9 mouse cellular contexts compared by ENCODE assay signal in the genomic region with DNA sequence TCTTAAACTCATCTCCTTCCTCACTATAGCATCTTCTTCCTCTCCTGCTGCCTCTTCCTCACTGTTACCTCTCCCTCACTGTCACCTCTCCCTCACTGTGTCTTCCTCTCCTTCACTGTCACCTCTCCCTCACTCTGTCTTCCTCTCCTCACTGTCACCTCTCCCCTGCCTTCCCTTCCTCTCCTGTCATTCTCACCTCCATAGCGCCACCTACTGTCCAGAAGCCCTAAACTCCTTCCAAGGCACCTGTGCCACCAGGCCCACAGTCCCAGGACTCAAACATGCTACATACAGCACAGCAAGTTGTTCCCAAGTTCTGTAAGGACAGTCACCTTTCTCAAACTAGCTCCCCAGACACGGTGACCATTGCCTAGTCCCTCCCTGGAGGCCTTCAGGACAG. TPM values are rescaled to one million over a fixed set of nuclear protein-coding genes. Genes with fewer than 3 reads are reported as not detected.
A peak's percentile ranks its signal among the peaks of the same experiment; 100 is the strongest.
DNase-seq lines count a peak whose midpoint lies in the region; ATAC-seq and TF ChIP-seq lines count a peak whose summit lies in the region.
"Had no signal": no experiment of that assay in that cellular context is flagged by ENCODE, and none has a peak within 500 bp of the region (broad histone marks: within the 10 kb centered on the region; RNA-seq: fewer than 3 reads in every experiment).

No protein-coding gene starts in this region.

- WGBS in heart, adult 2 months: 8% methylated on average over 2 of the region's 2 CpGs
- 3% methylated on average over 2 of the region's 2 CpGs for WGBS in kidney, postnatal 0 days
- 3% methylated on average over 2 of the region's 2 CpGs for WGBS in liver, embryonic 14.5 days (ENCODE audit: insufficient replicate concordance)
- WGBS in thymus, adult 2 months: 13% methylated on average over 2 of the region's 2 CpGs

- intact Hi-C loops in heart, adult 2 months (cut with DNase I): loop anchor here (1.0 to 2.0 kb wide), 3 partner anchors 50 to 147 kb away; no protein-coding TSS in a partner anchor

- H3K4me3 ChIP-seq in C2C12 (ENCODE audit: insufficient read depth, poor library complexity, severe bottlenecking): no peak overlapping the region
- H3K4me3 ChIP-seq in heart, adult 2 months: no peak overlapping the region
- H3K4me3 ChIP-seq in kidney, postnatal 0 days (replicated peaks; ENCODE audit: low read depth, low read length): no peak overlapping the region
- no peak overlapping the region for H3K4me3 ChIP-seq in liver, embryonic 14.5 days (ENCODE audit: insufficient read depth in 1 of 2, low read depth in 2 of 2, low read length in 2 of 2)
- no peak overlapping the region for H3K4me3 ChIP-seq in thymus, adult 2 months (ENCODE audit: control insufficient read depth, insufficient read depth, low read length)
- H3K4me3 ChIP-seq: heart, embryonic 13.5 days had no signal

- H3K36me3 ChIP-seq in C2C12 (ENCODE audit: control insufficient read depth, insufficient read depth): no peaks in the 10 kb centered on the region
- H3K36me3 ChIP-seq in heart, adult 2 months (ENCODE audit: control insufficient read depth, insufficient read depth, low read length): no peaks in the 10 kb centered on the region
- H3K36me3 ChIP-seq in kidney, postnatal 0 days (ENCODE audit: insufficient read depth, low read length): no peaks in the 10 kb centered on the region
- no peaks in the 10 kb centered on the region for H3K36me3 ChIP-seq in liver, embryonic 14.5 days (replicated peaks; ENCODE audit: control insufficient read depth, insufficient read depth, low read depth)
- no peaks in the 10 kb centered on the region for H3K36me3 ChIP-seq in thymus, adult 2 months (ENCODE audit: control insufficient read depth, insufficient read depth, low read length)
- H3K36me3 ChIP-seq: heart, embryonic 13.5 days had no signal

- H3K4me2 ChIP-seq in kidney, postnatal 0 days (ENCODE audit: low read length): no peak overlapping the region
- no peak overlapping the region for H3K4me2 ChIP-seq in liver, embryonic 14.5 days (ENCODE audit: low read depth)
- H3K4me2 ChIP-seq: heart, embryonic 13.5 days had no signal

- DNase-seq in ZHBTc4 (ENCODE audit: low read depth, low spot score): peak; percentile 82
- peak; percentile 81 to 85 for DNase-seq in cerebellum, postnatal 36 days
- peak; percentile 65 to 78 for DNase-seq in heart, adult 2 months
- DNase-seq in kidney, postnatal 0 days (ENCODE audit: low spot score): peak; percentile 84
- peak; percentile 42 to 51 (median 49) for DNase-seq in liver, embryonic 14.5 days (ENCODE audit: low read depth in 3 of 3, low spot score in 3 of 3)
- peak; percentile 42 for DNase-seq in ovary, adult 18-20 months (ENCODE audit: low spot score)
- DNase-seq in thymus, adult 2 months: peak; percentile 85

- H3K79me2 ChIP-seq in C2C12 (ENCODE audit: control insufficient read depth, insufficient read depth): no peaks in the 10 kb centered on the region
- no peaks in the 10 kb centered on the region for H3K79me2 ChIP-seq in heart, adult 2 months (replicated peaks; ENCODE audit: control insufficient read depth, insufficient read depth, low read length)

- no peaks in the 10 kb centered on the region for H3K79me3 ChIP-seq in C2C12 (ENCODE audit: low read depth)

- peak; percentile 62; the same call in 1 of the 2 replicates for TF ChIP-seq EP300 in heart, adult 2 months (IDR thresholded peaks at IDR 0.05; ENCODE audit: insufficient read depth, low read depth, low read length)
- no peak for TF ChIP-seq EP300 in liver, embryonic 14.5 days (IDR thresholded peaks at IDR 0.05; ENCODE audit: low read depth)

- TF ChIP-seq POLR2A in heart, adult 2 months (IDR thresholded peaks at IDR 0.05; ENCODE audit: insufficient read depth, low read depth, low read length): no peak
- TF ChIP-seq POLR2A in thymus, adult 2 months (IDR thresholded peaks at IDR 0.05; ENCODE audit: control insufficient read depth, extremely low read depth, insufficient read depth, low read length, poor library complexity): no peak

- no peak overlapping the region for H3K9ac ChIP-seq in heart, adult 2 months (ENCODE audit: low read depth, low read length)
- no peak overlapping the region for H3K9ac ChIP-seq in kidney, postnatal 0 days (ENCODE audit: low read depth, low read length)
- H3K9ac ChIP-seq in liver, embryonic 14.5 days (replicated peaks): no peak overlapping the region

- ATAC-seq in kidney, postnatal 0 days (replicated peaks; ENCODE audit: low FRiP score, low read depth): no peak
- no peak for ATAC-seq in liver, embryonic 14.5 days (ENCODE audit: insufficient read depth)

- TF ChIP-seq CTCF in C2C12 (IDR thresholded peaks at IDR 0.05; ENCODE audit: control insufficient read depth, insufficient read depth, insufficient read length): peak; percentile 48
- peak; percentile 80 for TF ChIP-seq CTCF in heart, adult 2 months (IDR thresholded peaks at IDR 0.05)
- peak; percentile 91 for TF ChIP-seq CTCF in kidney, postnatal 0 days (IDR thresholded peaks at IDR 0.05; ENCODE audit: low read depth)
- peak; percentile 92 for TF ChIP-seq CTCF in liver, embryonic 14.5 days (IDR thresholded peaks at IDR 0.05; ENCODE audit: low read depth)
- peak; percentile 74; the same call in 1 of the 2 replicates for TF ChIP-seq CTCF in thymus, adult 2 months (IDR thresholded peaks at IDR 0.05; ENCODE audit: borderline replicate concordance, control insufficient read depth, extremely low read depth, insufficient read depth, low read length, poor library complexity)

- H3K27ac ChIP-seq in heart, adult 2 months: no peak overlapping the region
- H3K27ac ChIP-seq in kidney, postnatal 0 days: no peak overlapping the region
- H3K27ac ChIP-seq in liver, embryonic 14.5 days: no peak overlapping the region
- no peak overlapping the region for H3K27ac ChIP-seq in thymus, adult 2 months (ENCODE audit: control insufficient read depth, insufficient read depth, low read length)
- H3K27ac ChIP-seq: heart, embryonic 13.5 days had no signal

- H3K27me3 ChIP-seq in C2C12 (ENCODE audit: control insufficient read depth, insufficient read depth, insufficient read length): peaks cover 13% of the 10 kb centered on the region
- no peaks in the 10 kb centered on the region for H3K27me3 ChIP-seq in heart, adult 2 months (ENCODE audit: control insufficient read depth, insufficient read depth, low read length)
- no peaks in the 10 kb centered on the region for H3K27me3 ChIP-seq in kidney, postnatal 0 days (ENCODE audit: insufficient read depth, low read length)
- no peaks in the 10 kb centered on the region for H3K27me3 ChIP-seq in liver, embryonic 14.5 days (ENCODE audit: control insufficient read depth, insufficient read depth, low read length)
- H3K27me3 ChIP-seq in thymus, adult 2 months (ENCODE audit: control insufficient read depth, insufficient read depth, low read length): no peaks in the 10 kb centered on the region
- H3K27me3 ChIP-seq: heart, embryonic 13.5 days had no signal

- H3ac ChIP-seq in C2C12 (ENCODE audit: control insufficient read depth, insufficient read length, low read depth): no peak overlapping the region

- no peaks in the 10 kb centered on the region for H3K4me1 ChIP-seq in heart, adult 2 months (ENCODE audit: control insufficient read depth, insufficient read depth, low read length)
- H3K4me1 ChIP-seq in kidney, postnatal 0 days (replicated peaks; ENCODE audit: insufficient read depth, low read length): no peaks in the 10 kb centered on the region
- no peaks in the 10 kb centered on the region for H3K4me1 ChIP-seq in liver, embryonic 14.5 days (replicated peaks; ENCODE audit: control insufficient read depth in 2 of 2, insufficient read depth in 2 of 2, low read length in 1 of 2)
- H3K4me1 ChIP-seq in thymus, adult 2 months (replicated peaks; ENCODE audit: control insufficient read depth, insufficient read depth, low read length): peaks cover 25% of the 10 kb centered on the region

- no peaks in the 10 kb centered on the region for H3K9me3 ChIP-seq in kidney, postnatal 0 days (replicated peaks; ENCODE audit: low read length)
- H3K9me3 ChIP-seq in liver, embryonic 14.5 days (ENCODE audit: control insufficient read depth, low read length): no peaks in the 10 kb centered on the region
- H3K9me3 ChIP-seq: heart, embryonic 13.5 days had no signal

TF ChIP-seq in C2C12, 6 proteins besides CTCF, POLR2A, EP300 and RAD21:
- TF ChIP-seq FOSL1 (IDR thresholded peaks at IDR 0.05; ENCODE audit: insufficient read depth, low read length, poor library complexity, severe bottlenecking) (no peak), MYOD1 (IDR thresholded peaks at IDR 0.05; ENCODE audit: control insufficient read depth, insufficient read length, low read depth) (no peak), MAX (IDR thresholded peaks at IDR 0.05) (no peak), MYOG (IDR thresholded peaks at IDR 0.05; ENCODE audit: control insufficient read depth, extremely low read depth, insufficient read length) (no peak), CEBPB (IDR thresholded peaks at IDR 0.05; ENCODE audit: low read depth) (no peak), USF1 (IDR thresholded peaks at IDR 0.05; ENCODE audit: low read depth) (no peak)

RNA-seq across cellular contexts. Expression of a gene that starts 19.0 kb away (rescaled TPM):
- 16.7 TPM for polyA plus RNA-seq in C2C12 (2012; fragmentation: generic; extraction: Trizol)
- total RNA-seq in heart, adult 2 months (2021): 1 to 10 TPM; 1.9 to 3.2 TPM
- polyA plus RNA-seq in heart, adult 2 months (2012; rRNA removed): 5.1 and 5.9 TPM in 2 replicates
- polyA plus RNA-seq in kidney, postnatal 0 days (2015; fragmentation: Nextera tagmentation; extraction: Ambion mirVana): 10.2 and 13.4 TPM in 2 replicates
- polyA plus RNA-seq in liver, embryonic 14.5 days (2012; rRNA removed): 5.2 and 6.2 TPM in 2 replicates
- polyA plus RNA-seq in liver, embryonic 14.5 days (2014; fragmentation: Nextera tagmentation; extraction: Ambion mirVana): 8.8 and 9.0 TPM in 2 replicates
- polyA plus RNA-seq in thymus, adult 2 months (2012; rRNA removed): 10.6 and 10.7 TPM in 2 replicates
